Mouse (Mus musculus) forebrain, embryonic 12.5 days (tissue): Measurements from ENCODE around the gene Mast4. TPM values are rescaled to one million over a fixed set of nuclear protein-coding genes. Genes with fewer than 3 reads are reported as not detected.

ENCODE experiments used
- ATAC-seq: fragments of 200-750 bp; cut with Nextera tagmentation; 2 replicates; pipeline ENCODE4 v1.8.0; 2017; ENCODE audit warnings: moderate TSS enrichment; ENCODE audit not compliant: low FRiP score
- H3K27ac ChIP-seq: fragments of 300-500 bp; sonication (generic); 2 replicates; pipeline ENCODE4 v1.5.1; 2016; ENCODE audit warnings: mild to moderate bottlenecking
- H3K27me3 ChIP-seq: fragments of 300-500 bp; sonication (generic); 2 replicates; pipeline ENCODE4 v1.6.1; 2016; ENCODE audit warnings: mild to moderate bottlenecking
- H3K36me3 ChIP-seq: fragments of 300-500 bp; sonication (generic); replicated peaks from 2 replicates; pipeline ENCODE4 v1.6.1; 2016; ENCODE audit warnings: mild to moderate bottlenecking
- H3K4me1 ChIP-seq: fragments of 300-500 bp; sonication (generic); 2 replicates; pipeline ENCODE4 v1.6.1; 2016
- H3K4me2 ChIP-seq: fragments of 300-500 bp; sonication (generic); 2 replicates; pipeline ENCODE4 v1.6.1; 2016; ENCODE audit warnings: mild to moderate bottlenecking, moderate library complexity
- H3K4me3 ChIP-seq: fragments of 300-500 bp; sonication (generic); replicated peaks from 2 replicates; pipeline ENCODE4 v1.5.1; 2016; ENCODE audit warnings: mild to moderate bottlenecking
- H3K9ac ChIP-seq: fragments of 300-500 bp; sonication (generic); 2 replicates; pipeline ENCODE4 v1.6.1; 2016; ENCODE audit warnings: mild to moderate bottlenecking
- H3K9me3 ChIP-seq: fragments of 300-500 bp; sonication (generic); 2 replicates; pipeline ENCODE4 v1.6.1; 2016
- WGBS: fragments of 180-500 bp; shearing (Covaris S2); methylation state at CpG from one replicate; pipeline ENCODE4 v1.1.7; 2016; 5-methylcytosine and 5-hydroxymethylcytosine counted together
- polyA plus RNA-seq: library from polyadenylated mRNA; unstranded; fragments of >200 nt; fragmentation: Nextera tagmentation; extraction: Ambion mirVana; gene quantifications from 2 replicates; pipeline ENCODE4 v1.2.1, GENCODE M21; 2016

Gene Mast4
- polyA plus RNA-seq, 1 experiment from 2014 or later = 21.5 TPM

- no peak for ATAC-seq
- WGBS = 87% methylated on average over 9 of the region's 9 CpGs
- H3K4me1 ChIP-seq = no peaks in the 10 kb centered on the region
Measured at GRCm38 (mm10) chr13:103303826-103304225, 30.5 kb downstream of the Mast4 start.

GRCm38 (mm10) chr13:103302508-103302907, 31.8 kb downstream of the Mast4 start:
- 44% methylated on average over 6 of the region's 6 CpGs for WGBS
- ATAC-seq = no peak

More at GRCm38 (mm10) chr13:103303826-103304225, 30.5 kb downstream of the Mast4 start:
- Histone ChIP-seq H3K27me3 (no peaks in the 10 kb centered on the region), H3K4me3 (no peak overlapping the region), H3K9me3 (no peaks in the 10 kb centered on the region), H3K27ac (no peak overlapping the region), H3K9ac (no peak overlapping the region), H3K4me2 (no peak overlapping the region), H3K36me3 (no peaks in the 10 kb centered on the region)

GRCm38 (mm10) chr13:103302077-103302476, 32.2 kb downstream of the Mast4 start:
- H3K27ac ChIP-seq = no peak overlapping the region
- no peak overlapping the region for H3K4me3 ChIP-seq
- H3K36me3 ChIP-seq = no peaks in the 10 kb centered on the region
- no peak overlapping the region for H3K9ac ChIP-seq
- H3K27me3 ChIP-seq = no peaks in the 10 kb centered on the region
- ATAC-seq = no peak
- 92% methylated on average over 2 of the region's 2 CpGs for WGBS
- no peak overlapping the region for H3K4me2 ChIP-seq
- no peaks in the 10 kb centered on the region for H3K9me3 ChIP-seq
- H3K4me1 ChIP-seq = no peaks in the 10 kb centered on the region

More at GRCm38 (mm10) chr13:103302508-103302907, 31.8 kb downstream of the Mast4 start:
- Histone ChIP-seq H3K9me3 (no peaks in the 10 kb centered on the region), H3K4me3 (no peak overlapping the region), H3K36me3 (no peaks in the 10 kb centered on the region), H3K9ac (no peak overlapping the region), H3K27me3 (no peaks in the 10 kb centered on the region), H3K4me1 (no peaks in the 10 kb centered on the region), H3K4me2 (no peak overlapping the region), H3K27ac (no peak overlapping the region)

GRCm38 (mm10) chr13:103294424-103294823, 39.9 kb downstream of the Mast4 start:
- Histone ChIP-seq H3K4me3 (no peak overlapping the region), H3K27me3 (no peaks in the 10 kb centered on the region), H3K4me2 (no peak overlapping the region), H3K36me3 (no peaks in the 10 kb centered on the region), H3K9me3 (no peaks in the 10 kb centered on the region), H3K27ac (no peak overlapping the region), H3K4me1 (no peaks in the 10 kb centered on the region), H3K9ac (no peak overlapping the region)
- ATAC-seq = no peak
- 94% methylated on average over 13 of the region's 13 CpGs for WGBS

GRCm38 (mm10) chr13:103293121-103293520, 41.2 kb downstream of the Mast4 start:
- no peak overlapping the region for H3K4me2 ChIP-seq
- no peaks in the 10 kb centered on the region for H3K4me1 ChIP-seq
- no peaks in the 10 kb centered on the region for H3K36me3 ChIP-seq
- no peaks in the 10 kb centered on the region for H3K27me3 ChIP-seq
- H3K27ac ChIP-seq = no peak overlapping the region
- 61% methylated on average over 1 of the region's 1 CpGs for WGBS
- no peak overlapping the region for H3K4me3 ChIP-seq
- no peak for ATAC-seq
- no peaks in the 10 kb centered on the region for H3K9me3 ChIP-seq
- H3K9ac ChIP-seq = no peak overlapping the region

- H3K36me3 ChIP-seq = no peaks in the 10 kb centered on the region
- no peak overlapping the region for H3K4me2 ChIP-seq
- ATAC-seq = no peak
- no peak overlapping the region for H3K4me3 ChIP-seq
- H3K9me3 ChIP-seq = no peaks in the 10 kb centered on the region
- H3K4me1 ChIP-seq = no peaks in the 10 kb centered on the region
- 96% methylated on average over 4 of the region's 4 CpGs for WGBS
- H3K9ac ChIP-seq = no peak overlapping the region
- no peaks in the 10 kb centered on the region for H3K27me3 ChIP-seq
- no peak overlapping the region for H3K27ac ChIP-seq
Measured at GRCm38 (mm10) chr13:103291098-103291497, 43.2 kb downstream of the Mast4 start.

GRCm38 (mm10) chr13:103285821-103286220, 48.5 kb downstream of the Mast4 start:
- Histone ChIP-seq H3K4me2 (no peak overlapping the region), H3K9me3 (no peaks in the 10 kb centered on the region), H3K27ac (no peak overlapping the region), H3K4me3 (no peak overlapping the region), H3K4me1 (no peaks in the 10 kb centered on the region), H3K9ac (no peak overlapping the region), H3K36me3 (no peaks in the 10 kb centered on the region), H3K27me3 (no peaks in the 10 kb centered on the region)
- 81% methylated on average over 5 of the region's 5 CpGs for WGBS
- no peak for ATAC-seq

GRCm38 (mm10) chr13:103285036-103285435, 49.3 kb downstream of the Mast4 start:
- WGBS = 91% methylated on average over 7 of the region's 7 CpGs
- Histone ChIP-seq H3K4me1 (no peaks in the 10 kb centered on the region), H3K27ac (no peak overlapping the region), H3K36me3 (no peaks in the 10 kb centered on the region), H3K4me2 (no peak overlapping the region), H3K9me3 (no peaks in the 10 kb centered on the region), H3K9ac (no peak overlapping the region), H3K4me3 (no peak overlapping the region), H3K27me3 (no peaks in the 10 kb centered on the region)
- ATAC-seq = no peak

- no peak for ATAC-seq
- Histone ChIP-seq H3K27ac (no peak overlapping the region), H3K9me3 (no peaks in the 10 kb centered on the region), H3K27me3 (no peaks in the 10 kb centered on the region), H3K9ac (no peak overlapping the region), H3K4me2 (no peak overlapping the region), H3K36me3 (no peaks in the 10 kb centered on the region), H3K4me1 (no peaks in the 10 kb centered on the region), H3K4me3 (no peak overlapping the region)
- 96% methylated on average over 9 of the region's 9 CpGs for WGBS
Measured at GRCm38 (mm10) chr13:103270856-103271391, 63.4 kb downstream of the Mast4 start.

GRCm38 (mm10) chr13:103262707-103263106, 71.6 kb downstream of the Mast4 start:
- H3K4me1 ChIP-seq = no peaks in the 10 kb centered on the region
- no peak overlapping the region for H3K4me3 ChIP-seq
- no peak overlapping the region for H3K9ac ChIP-seq
- H3K27ac ChIP-seq = no peak overlapping the region
- no peak overlapping the region for H3K4me2 ChIP-seq
- no peak for ATAC-seq
- 85% methylated on average over 3 of the region's 3 CpGs for WGBS
- no peaks in the 10 kb centered on the region for H3K36me3 ChIP-seq
- H3K27me3 ChIP-seq = no peaks in the 10 kb centered on the region
- no peaks in the 10 kb centered on the region for H3K9me3 ChIP-seq

- WGBS = 74% methylated on average over 3 of the region's 3 CpGs
Measured at GRCm38 (mm10) chr13:103262061-103262460, 72.2 kb downstream of the Mast4 start.

GRCm38 (mm10) chr13:103260414-103260813, 73.9 kb downstream of the Mast4 start:
- no peak overlapping the region for H3K4me2 ChIP-seq
- H3K36me3 ChIP-seq = no peaks in the 10 kb centered on the region
- H3K27ac ChIP-seq = no peak overlapping the region
- WGBS = 90% methylated on average over 3 of the region's 3 CpGs
- H3K4me3 ChIP-seq = no peak overlapping the region
- ATAC-seq = no peak
- H3K9ac ChIP-seq = no peak overlapping the region
- H3K27me3 ChIP-seq = no peaks in the 10 kb centered on the region
- no peaks in the 10 kb centered on the region for H3K9me3 ChIP-seq
- no peaks in the 10 kb centered on the region for H3K4me1 ChIP-seq

More at GRCm38 (mm10) chr13:103262061-103262460, 72.2 kb downstream of the Mast4 start:
- Histone ChIP-seq H3K4me1 (no peaks in the 10 kb centered on the region), H3K4me2 (no peak overlapping the region), H3K27ac (no peak overlapping the region), H3K27me3 (no peaks in the 10 kb centered on the region), H3K9ac (no peak overlapping the region), H3K4me3 (no peak overlapping the region), H3K9me3 (no peaks in the 10 kb centered on the region), H3K36me3 (no peaks in the 10 kb centered on the region)
- no peak for ATAC-seq

GRCm38 (mm10) chr13:103258106-103258505, 76.2 kb downstream of the Mast4 start:
- Histone ChIP-seq H3K27ac (no peak overlapping the region), H3K4me1 (no peaks in the 10 kb centered on the region), H3K9me3 (no peaks in the 10 kb centered on the region), H3K9ac (no peak overlapping the region), H3K36me3 (no peaks in the 10 kb centered on the region), H3K27me3 (no peaks in the 10 kb centered on the region), H3K4me2 (no peak overlapping the region), H3K4me3 (no peak overlapping the region)
- ATAC-seq = no peak
- WGBS = 78% methylated on average over 3 of the region's 3 CpGs
